Mouse (Mus musculus) thymus, adult 18-20 months (tissue): ENCODE measurements around the gene Gm10842.
A peak's percentile ranks its signal among the peaks of the same experiment; 100 is the strongest.

Experiments used
- DNase-seq, 2 experiments: peaks; one replicate each; pipeline ENCODE4 v3.0.0; 2022; ENCODE audit warnings: mixed read lengths in 2 of 2

Gene Gm10842

GRCm38 (mm10) chr11:105153068-105153833, 6.6 kb downstream of the Gm10842 start:
- no peak for DNase-seq

GRCm38 (mm10) chr11:105155915-105156314, 9.2 kb downstream of the Gm10842 start:
- DNase-seq, result no peak

GRCm38 (mm10) chr11:105156748-105157267, 10.1 kb downstream of the Gm10842 start:
- no peak for DNase-seq

GRCm38 (mm10) chr11:105158047-105158446, 11.4 kb downstream of the Gm10842 start:
- DNase-seq, result no peak

- DNase-seq, result no peak
Measured at GRCm38 (mm10) chr11:105159673-105160360, 13.1 kb downstream of the Gm10842 start.

GRCm38 (mm10) chr11:105161411-105161810, 14.7 kb downstream of the Gm10842 start:
- DNase-seq, result no peak

- no peak for DNase-seq
Measured at GRCm38 (mm10) chr11:105164516-105165510, 18.1 kb downstream of the Gm10842 start.

GRCm38 (mm10) chr11:105166780-105167179, 20.1 kb downstream of the Gm10842 start:
- DNase-seq, result no peak

- DNase-seq, result no peak
Measured at GRCm38 (mm10) chr11:105178516-105178915, 31.8 kb downstream of the Gm10842 start, which contains the start of gene Tlk2. Gene Tlk2, plus strand, starts transcription at chr11:105178807.

- DNase-seq, result no peak
Measured at GRCm38 (mm10) chr11:105179523-105179922, 32.8 kb downstream of the Gm10842 start.

- DNase-seq, result peak; percentile 62 to 70
Measured at GRCm38 (mm10) chr11:105180471-105181091, 33.9 kb downstream of the Gm10842 start.

- DNase-seq, result peak; percentile 92 to 94
Measured at GRCm38 (mm10) chr11:105181126-105181637, 34.5 kb downstream of the Gm10842 start.

- peak; percentile 39 to 48 for DNase-seq
Measured at GRCm38 (mm10) chr11:105181689-105182460, 35.2 kb downstream of the Gm10842 start.

- DNase-seq, result no peak
Measured at GRCm38 (mm10) chr11:105182461-105182855, 35.8 kb downstream of the Gm10842 start.

- DNase-seq, result no peak
Measured at GRCm38 (mm10) chr11:105184678-105185077, 38.0 kb downstream of the Gm10842 start.

GRCm38 (mm10) chr11:105192186-105192585, 45.5 kb downstream of the Gm10842 start:
- no peak for DNase-seq
